Mouse (Mus musculus) hindbrain, embryonic 16.5 days (tissue): ENCODE data around the gene Map2k7. TPM values are rescaled to one million over a fixed set of nuclear protein-coding genes. Genes with fewer than 3 reads are reported as not detected.

Experiments used
- ATAC-seq: fragments of 200-750 bp; cut with Nextera tagmentation; 2 replicates; pipeline ENCODE4 v1.8.0; 2017; ENCODE audit warnings: moderate TSS enrichment, moderate library complexity
- H3K27ac ChIP-seq: fragments of 300-500 bp; sonication (generic); 2 replicates; pipeline ENCODE4 v1.5.1; 2014; ENCODE audit warnings: low read depth, mild to moderate bottlenecking, control low read depth, low read length, moderate library complexity
- H3K27me3 ChIP-seq: fragments of 300-500 bp; sonication (generic); replicated peaks from 2 replicates; pipeline ENCODE4 v1.6.1; 2014; ENCODE audit warnings: low read length; ENCODE audit not compliant: control insufficient read depth, insufficient read depth
- H3K36me3 ChIP-seq: fragments of 300-500 bp; sonication (generic); 2 replicates; pipeline ENCODE4 v1.6.1; 2014; ENCODE audit warnings: mild to moderate bottlenecking, low read length, moderate library complexity, mixed read lengths; ENCODE audit not compliant: control insufficient read depth, insufficient read depth
- H3K4me1 ChIP-seq: fragments of 300-500 bp; sonication (generic); 2 replicates; pipeline ENCODE4 v1.6.1; 2014; ENCODE audit warnings: low read depth, low read length; ENCODE audit not compliant: control insufficient read depth, insufficient read depth
- H3K4me2 ChIP-seq: fragments of 300-500 bp; sonication (generic); 2 replicates; pipeline ENCODE4 v1.6.1; 2014; ENCODE audit warnings: mild to moderate bottlenecking, low read length, control low read depth, moderate library complexity
- H3K4me3 ChIP-seq: fragments of 300-500 bp; sonication (generic); 2 replicates; pipeline ENCODE4 v1.5.1; 2014; ENCODE audit warnings: mild to moderate bottlenecking, low read length, control low read depth, moderate library complexity
- H3K9ac ChIP-seq: fragments of 300-500 bp; sonication (generic); 2 replicates; pipeline ENCODE4 v1.6.1; 2014; ENCODE audit warnings: low read depth, mild to moderate bottlenecking, control low read depth, low read length, moderate library complexity
- H3K9me3 ChIP-seq: fragments of 300-500 bp; sonication (generic); 2 replicates; pipeline ENCODE4 v1.6.1; 2014; ENCODE audit warnings: mild to moderate bottlenecking, low read length, moderate library complexity; ENCODE audit not compliant: control insufficient read depth
- WGBS: fragments of 180-500 bp; shearing (Covaris S2); extraction: QIAGEN DNeasy Blood & Tissue Kit; methylation state at CpG from one replicate; pipeline ENCODE4 v1.1.7; 2014; 5-methylcytosine and 5-hydroxymethylcytosine counted together
- polyA plus RNA-seq: library from polyadenylated mRNA; unstranded; fragments of >200 nt; fragmentation: Nextera tagmentation; extraction: Ambion mirVana; gene quantifications from 2 replicates; pipeline ENCODE4 v1.2.1, GENCODE M21; 2015

Gene Map2k7
- 24.8 and 28.5 TPM in 2 replicates for polyA plus RNA-seq

- peak; percentile 95 for ATAC-seq
- peak within 1 kb of the TSS; percentile 92 for H3K27ac ChIP-seq
- under 1% methylated on average over 56 of the region's 71 CpGs for WGBS
- H3K9ac ChIP-seq = peak within 1 kb of the TSS; percentile 84
- H3K36me3 ChIP-seq = peaks cover 4% of the 10 kb centered on the region
- peak within 1 kb of the TSS; percentile 95 for H3K4me2 ChIP-seq
- H3K4me1 ChIP-seq = peaks cover 26% of the 10 kb centered on the region
- peak within 1 kb of the TSS; percentile 86 for H3K4me3 ChIP-seq
- H3K9me3 ChIP-seq = no peaks in the 10 kb centered on the region
- H3K27me3 ChIP-seq = no peaks in the 10 kb centered on the region
Observed at GRCm38 (mm10) chr8:4238434-4239192, at the start of gene Map2k7, which contains the start of gene Gm49320. Map2k7 (plus strand) TSS chr8:4238740. Gm49320 (plus strand) TSS chr8:4238865.

GRCm38 (mm10) chr8:4189031-4189722, 49.4 kb upstream of the Map2k7 start:
- Histone ChIP-seq H3K4me2 (no peak overlapping the region), H3K9ac (no peak overlapping the region), H3K27me3 (no peaks in the 10 kb centered on the region), H3K9me3 (no peaks in the 10 kb centered on the region), H3K36me3 (peaks cover 62% of the 10 kb centered on the region), H3K4me3 (no peak overlapping the region), H3K4me1 (peaks cover 8% of the 10 kb centered on the region), H3K27ac (no peak overlapping the region)
- WGBS = 53% methylated on average over 3 of the region's 3 CpGs
- ATAC-seq = no peak

DNA sequence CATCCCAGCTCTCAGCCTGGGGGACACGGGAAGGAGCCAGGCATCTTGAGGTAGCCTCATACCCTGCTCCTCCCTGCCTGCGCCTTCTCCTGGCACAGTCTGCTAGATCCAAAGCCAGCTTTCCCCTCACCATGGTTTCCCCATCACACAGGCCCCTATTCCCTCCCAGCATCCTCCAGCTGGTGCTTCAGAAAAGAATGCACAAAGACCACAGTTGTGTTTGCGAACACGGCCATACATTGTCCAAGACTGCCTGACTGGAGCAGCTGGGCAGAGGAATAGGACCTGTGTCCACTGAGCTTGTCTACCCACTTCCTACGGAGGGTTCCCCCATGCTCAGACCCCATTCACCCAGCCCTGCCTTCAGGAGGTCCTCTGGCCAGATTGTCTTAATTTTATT, 46.2 kb upstream of the Map2k7 start:
- Histone ChIP-seq H3K36me3 (peaks cover 41% of the 10 kb centered on the region), H3K9me3 (no peaks in the 10 kb centered on the region), H3K27ac (peak overlapping the region; percentile 76), H3K4me2 (no peak overlapping the region), H3K9ac (no peak overlapping the region), H3K27me3 (no peaks in the 10 kb centered on the region), H3K4me3 (no peak overlapping the region), H3K4me1 (peaks cover 8% of the 10 kb centered on the region)
- 28% methylated on average over 5 of the region's 5 CpGs for WGBS
- peak; percentile 74 for ATAC-seq

DNA sequence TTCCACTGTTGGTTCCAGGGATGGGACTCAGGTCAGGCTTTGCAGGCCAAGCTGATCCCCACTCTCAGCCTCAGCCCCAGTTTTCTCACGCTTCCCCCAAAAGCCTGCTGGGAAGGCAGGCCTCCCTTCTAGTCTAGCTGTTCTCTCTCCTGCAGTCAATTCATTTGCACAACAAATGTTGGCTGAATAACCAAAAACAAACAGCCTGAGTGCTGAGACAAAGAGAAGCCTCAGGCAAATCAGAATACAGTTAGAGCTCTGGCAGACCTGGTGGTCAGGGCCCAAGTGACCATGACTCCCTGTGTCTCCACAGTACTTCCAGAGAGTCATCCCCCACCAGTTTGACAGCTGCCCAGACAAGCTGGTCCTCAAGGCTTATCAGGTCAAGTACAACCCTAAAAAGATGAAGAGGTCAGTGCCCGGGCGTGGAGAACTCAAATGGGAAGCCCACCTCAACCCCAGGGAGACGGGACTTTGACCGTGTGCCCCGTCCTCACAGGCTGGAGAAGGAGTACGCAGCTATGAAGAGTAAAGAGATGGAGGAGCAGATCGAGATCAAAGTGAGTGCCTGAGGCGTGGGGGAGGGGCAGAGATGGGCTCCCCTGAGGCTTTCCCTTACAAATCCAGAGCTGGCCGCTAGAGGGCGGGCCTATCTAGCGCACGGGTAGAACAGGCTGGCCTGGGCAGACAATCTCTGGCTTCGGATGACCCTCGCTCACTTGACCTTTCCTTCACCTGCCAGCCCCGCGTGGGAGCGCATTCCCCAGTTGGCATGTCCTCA, 45.5 kb upstream of the Map2k7 start:
- Histone ChIP-seq H3K4me1 (peaks cover 8% of the 10 kb centered on the region), H3K4me2 (no peak overlapping the region), H3K9ac (no peak overlapping the region), H3K9me3 (no peaks in the 10 kb centered on the region), H3K36me3 (peaks cover 35% of the 10 kb centered on the region), H3K4me3 (no peak overlapping the region), H3K27me3 (no peaks in the 10 kb centered on the region), H3K27ac (peak overlapping the region; percentile 76)
- 4% methylated on average over 16 of the region's 18 CpGs for WGBS
- ATAC-seq = peak; percentile 77

DNA sequence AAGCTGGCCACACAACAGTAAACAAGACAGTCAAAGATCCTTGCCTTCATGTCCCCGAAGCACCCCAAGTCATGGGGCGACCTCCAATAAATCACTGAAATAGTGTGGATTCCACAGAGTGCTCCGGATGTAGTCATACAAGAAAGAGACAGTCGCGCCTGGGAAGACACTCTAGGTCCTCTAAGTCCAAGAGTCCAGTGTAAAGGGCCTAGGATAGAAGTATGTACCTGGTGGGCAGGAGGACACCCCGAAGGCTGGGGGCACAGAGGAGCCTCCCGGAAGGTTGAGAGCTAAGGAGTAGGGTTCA, 45.0 kb upstream of the Map2k7 start:
- H3K27me3 ChIP-seq = no peaks in the 10 kb centered on the region
- H3K4me3 ChIP-seq = no peak overlapping the region
- peak; percentile 25 for ATAC-seq
- no peaks in the 10 kb centered on the region for H3K9me3 ChIP-seq
- peaks cover 8% of the 10 kb centered on the region for H3K4me1 ChIP-seq
- H3K36me3 ChIP-seq = peaks cover 29% of the 10 kb centered on the region
- no peak overlapping the region for H3K4me2 ChIP-seq
- H3K27ac ChIP-seq = no peak overlapping the region
- 46% methylated on average over 7 of the region's 7 CpGs for WGBS
- H3K9ac ChIP-seq = no peak overlapping the region

DNA sequence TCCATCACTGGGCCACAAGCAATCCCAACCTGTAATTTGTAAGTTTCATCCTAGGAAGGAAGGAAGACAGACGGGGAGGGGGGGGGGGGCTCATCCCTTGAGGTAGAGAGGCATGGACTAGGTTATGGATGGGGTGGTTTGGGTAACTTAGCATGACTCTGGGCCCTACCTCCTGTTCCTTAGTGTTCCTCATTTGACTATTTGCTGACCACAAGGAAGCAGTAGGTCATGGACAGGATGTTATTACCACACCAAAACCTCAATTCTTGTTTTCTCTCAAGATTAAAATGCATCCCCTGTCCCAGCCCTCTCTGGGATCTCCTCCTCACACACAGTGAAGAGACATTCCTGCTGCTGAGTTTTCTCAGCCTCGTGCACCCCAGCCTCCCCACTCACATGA, 37.2 kb upstream of the Map2k7 start:
- Histone ChIP-seq H3K9ac (no peak overlapping the region), H3K27me3 (no peaks in the 10 kb centered on the region), H3K4me1 (no peaks in the 10 kb centered on the region), H3K9me3 (no peaks in the 10 kb centered on the region), H3K27ac (no peak overlapping the region), H3K4me3 (no peak overlapping the region), H3K36me3 (peaks cover 26% of the 10 kb centered on the region), H3K4me2 (no peak overlapping the region)
- WGBS = 67% methylated on average over 2 of the region's 2 CpGs
- ATAC-seq = no peak

- H3K9ac ChIP-seq = peak overlapping the region; percentile 8; the same call in 1 of the 2 replicates
- no peaks in the 10 kb centered on the region; the same call in 1 of the 2 replicates for H3K9me3 ChIP-seq
- ATAC-seq = no peak
- no peak overlapping the region for H3K27ac ChIP-seq
- peaks cover 33% of the 10 kb centered on the region for H3K36me3 ChIP-seq
- no peak overlapping the region for H3K4me2 ChIP-seq
- peaks cover 3% of the 10 kb centered on the region for H3K4me1 ChIP-seq
- no peaks in the 10 kb centered on the region for H3K27me3 ChIP-seq
- H3K4me3 ChIP-seq = no peak overlapping the region
- WGBS = 26% methylated on average over 37 of the region's 38 CpGs
Observed at GRCm38 (mm10) chr8:4205246-4206123, 33.1 kb upstream of the Map2k7 start.

DNA sequence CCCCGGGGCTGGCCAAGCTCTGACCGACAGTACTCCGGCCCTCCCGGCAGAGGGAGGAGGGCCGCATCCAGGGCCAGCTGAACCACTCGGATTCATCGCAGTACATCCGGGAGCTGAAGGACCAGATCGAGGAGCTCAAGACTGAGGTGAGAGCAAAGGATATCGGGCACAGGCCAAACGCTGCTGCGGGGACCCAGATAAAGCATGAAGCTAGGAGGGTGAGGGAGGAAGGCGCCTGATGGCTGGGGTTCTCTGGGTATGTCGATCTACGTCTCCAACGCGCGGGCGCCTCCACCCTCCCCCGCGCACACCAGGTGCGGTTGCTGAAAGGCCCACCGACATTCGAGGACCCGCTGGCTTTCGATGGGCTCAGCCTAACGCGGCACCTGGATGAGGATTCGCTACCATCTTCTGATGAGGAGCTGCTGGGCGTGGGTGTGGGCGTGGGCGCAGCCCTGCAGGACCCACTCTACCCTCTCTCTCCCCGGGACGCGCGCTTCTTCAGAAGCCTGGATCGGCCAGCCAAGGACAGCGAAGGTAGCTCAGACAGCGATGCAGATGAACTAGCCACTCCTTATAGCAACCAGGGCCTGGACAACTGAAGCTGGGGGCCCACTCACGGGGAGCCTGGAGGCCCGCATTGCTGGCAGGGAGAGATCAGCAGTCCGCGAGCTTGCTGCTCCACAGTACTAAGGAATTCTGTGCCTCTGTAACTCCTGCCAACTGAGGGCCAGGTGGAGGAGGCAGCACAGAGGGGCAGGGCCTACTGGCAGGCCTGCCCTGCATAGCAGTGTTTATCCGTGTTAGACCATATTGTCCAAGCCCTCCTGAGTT, 32.1 kb upstream of the Map2k7 start:
- peak; percentile 5; the same call in 1 of the 2 replicates for ATAC-seq

More for the DNA sequence above, 32.1 kb upstream of the Map2k7 start:
- peak overlapping the region; percentile 29 for H3K9ac ChIP-seq
- no peaks in the 10 kb centered on the region for H3K27me3 ChIP-seq
- H3K9me3 ChIP-seq = no peaks in the 10 kb centered on the region; the same call in 1 of the 2 replicates
- WGBS = 16% methylated on average over 43 of the region's 44 CpGs
- no peak overlapping the region for H3K4me3 ChIP-seq
- H3K27ac ChIP-seq = no peak overlapping the region
- H3K4me1 ChIP-seq = peaks cover 3% of the 10 kb centered on the region
- H3K36me3 ChIP-seq = peaks cover 37% of the 10 kb centered on the region
- no peak overlapping the region for H3K4me2 ChIP-seq
